Mouse (Mus musculus) myocyte (in vitro differentiated cells): ENCODE results near the gene Ubac2.

Source experiments
- MAX ChIP-seq: IDR thresholded peaks from one replicate; pipeline ENCODE4 v1.6.1; 2011; ENCODE audit warnings: low read depth, mild to moderate bottlenecking, control low read depth
- POLR2A ChIP-seq: IDR thresholded peaks from one replicate; pipeline ENCODE4 v1.6.1; 2011; ENCODE audit warnings: low read depth, mild to moderate bottlenecking, control low read depth, moderate library complexity; ENCODE audit not compliant: insufficient read length

DNA sequence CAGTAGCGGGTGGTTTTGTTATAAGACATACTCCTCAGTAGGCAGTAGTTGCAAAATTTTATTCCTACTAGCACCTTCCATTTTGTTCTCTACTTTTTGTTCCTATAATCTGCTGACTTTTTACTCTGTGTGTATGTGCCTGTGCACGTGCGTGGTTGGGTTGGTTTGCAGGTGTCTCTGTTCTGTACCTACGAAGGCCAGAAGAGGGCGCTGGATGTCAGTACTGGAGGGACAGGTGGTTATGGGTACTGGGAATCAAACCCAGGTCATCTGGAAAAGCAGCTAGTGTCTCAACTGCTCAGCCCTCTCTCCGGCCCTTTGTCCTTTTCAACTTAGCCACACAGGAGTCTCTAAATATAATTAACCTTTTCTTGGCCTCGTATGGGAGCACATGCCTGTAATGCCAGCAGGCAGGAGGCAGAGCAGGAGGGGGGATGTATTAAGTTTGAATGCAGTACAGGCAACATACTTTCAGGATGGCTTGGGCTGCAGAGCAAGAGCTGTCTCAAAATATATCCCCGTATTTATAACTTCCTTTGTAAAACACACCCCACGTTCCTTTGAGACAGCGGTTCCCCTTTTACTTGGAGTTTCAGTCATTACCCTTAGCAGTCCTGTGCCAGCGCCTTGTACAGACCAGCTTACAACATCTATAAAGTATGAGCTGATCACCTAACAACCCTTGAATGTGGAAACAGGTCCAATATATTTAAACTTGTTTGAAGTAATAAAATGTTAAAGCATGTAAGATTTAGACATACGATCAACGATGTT, 160.6 kb downstream of the Ubac2 start:
- TF ChIP-seq POLR2A (no peak), MAX (no peak)
